ENCODE assay signal across 8 mouse cellular contexts in genomic region chr4:40268204-40268813, GRCm38 (mm10). TPM values are rescaled to one million over a fixed set of nuclear protein-coding genes. Genes with fewer than 3 reads are reported as not detected.
DNase-seq lines count a peak whose midpoint lies in the region; ATAC-seq lines count a peak whose summit lies in the region.

No protein-coding gene starts in this region.

- H3K27me3 ChIP-seq in intestine, embryonic 14.5 days (replicated peaks; ENCODE audit: control insufficient read depth, insufficient read depth, low read length): no peaks in the 10 kb centered on the region

- intact Hi-C loops in gastrocnemius, postnatal 14 days (cut with DNase I; ENCODE audit: low total_unique reads): no loop called here
- intact Hi-C loops in left cerebral cortex, postnatal 14 days (cut with DNase I): loop anchor here (2.0 to 5.0 kb wide), 2 partner anchors 86 to 126 kb away; partner anchors contain the start of gene Aco1

- H3K27ac ChIP-seq in intestine, embryonic 14.5 days (ENCODE audit: low read depth): peak overlapping the region; percentile 98

- H3K9ac ChIP-seq in intestine, embryonic 14.5 days (ENCODE audit: low read length): peak overlapping the region; percentile 95

- peak; percentile 76 for ATAC-seq in intestine, embryonic 14.5 days (replicated peaks; ENCODE audit: low FRiP score, low TSS enrichment, low read depth)

- H3K4me3 ChIP-seq in intestine, embryonic 14.5 days (ENCODE audit: low read depth, low read length): peak overlapping the region; percentile 94

- no peaks in the 10 kb centered on the region for H3K9me3 ChIP-seq in intestine, embryonic 14.5 days (ENCODE audit: control insufficient read depth, low read length)

- H3K36me3 ChIP-seq in intestine, embryonic 14.5 days (ENCODE audit: control insufficient read depth, insufficient read depth, low read length): peaks cover 38% of the 10 kb centered on the region

- DNase-seq in adipocyte (ENCODE audit: low spot score): peak; percentile 88
- peak; percentile 93 for DNase-seq in embryo, embryonic 10 days (ENCODE audit: low spot score)
- peak; percentile 91 for DNase-seq in gastrocnemius, postnatal 14 days
- DNase-seq in intestine, embryonic 14.5 days (ENCODE audit: low spot score): peak; percentile 97
- DNase-seq in left cerebral cortex, postnatal 14 days (ENCODE audit: low spot score in 2 of 2): peak; percentile 90 to 91
- peak; percentile 96 for DNase-seq in mesoderm, embryonic 11.5 days (ENCODE audit: low read depth, low spot score)
- DNase-seq in right cerebral cortex, postnatal 36 days (ENCODE audit: low spot score in 2 of 2): peak; percentile 87 to 89
- peak; percentile 95 for DNase-seq in yolk sac, embryonic 10.5 days (ENCODE audit: low spot score)

- H3K4me1 ChIP-seq in intestine, embryonic 14.5 days (replicated peaks; ENCODE audit: control insufficient read depth, insufficient read depth, low read length): peaks cover 19% of the 10 kb centered on the region

- under 1% methylated on average over 43 of the region's 50 CpGs for WGBS in intestine, embryonic 14.5 days

- peak overlapping the region; percentile 81 for H3K4me2 ChIP-seq in intestine, embryonic 14.5 days (ENCODE audit: low read length)

RNA-seq across cellular contexts. Expression of gene Smim27, which starts 1.1 kb away (rescaled TPM):
- 10 to 100 TPM; 38.9 to 45.9 TPM for total RNA-seq in gastrocnemius, postnatal 14 days (2021)
- 36.1 and 43.5 TPM in 2 replicates for polyA plus RNA-seq in intestine, embryonic 14.5 days (2014; fragmentation: Nextera tagmentation; extraction: Ambion mirVana)
- 10 to 100 TPM; 10.5 to 11.6 TPM for total RNA-seq in left cerebral cortex, postnatal 14 days (2021)

RNA-seq across cellular contexts. Expression of gene Topors, which starts 1.3 kb away (rescaled TPM):
- 10 to 100 TPM in 1 of 2 experiments, 1 to 10 TPM in 1; 9.0 to 10.7 TPM for total RNA-seq in gastrocnemius, postnatal 14 days (2021)
- polyA plus RNA-seq in intestine, embryonic 14.5 days (2014; fragmentation: Nextera tagmentation; extraction: Ambion mirVana): 40.6 and 43.3 TPM in 2 replicates
- total RNA-seq in left cerebral cortex, postnatal 14 days (2021): 10 to 100 TPM; 16.6 to 18.5 TPM

RNA-seq across cellular contexts. Expression of gene Ndufb6, which starts 10.9 kb away (rescaled TPM):
- total RNA-seq in gastrocnemius, postnatal 14 days (2021): 100 to 1,000 TPM; 230 to 264 TPM
- 326 and 341 TPM in 2 replicates for polyA plus RNA-seq in intestine, embryonic 14.5 days (2014; fragmentation: Nextera tagmentation; extraction: Ambion mirVana)
- 100 to 1,000 TPM; 207 to 219 TPM for total RNA-seq in left cerebral cortex, postnatal 14 days (2021)

RNA-seq across cellular contexts. Expression of gene Ddx58, which starts 28.7 kb away (rescaled TPM):
- total RNA-seq in gastrocnemius, postnatal 14 days (2021): 1 to 10 TPM; 3.2 to 4.2 TPM
- 6.4 and 8.2 TPM in 2 replicates for polyA plus RNA-seq in intestine, embryonic 14.5 days (2014; fragmentation: Nextera tagmentation; extraction: Ambion mirVana)
- 1 to 10 TPM; 3.1 to 5.1 TPM for total RNA-seq in left cerebral cortex, postnatal 14 days (2021)

Comparison
In these comparisons a context has a peak if more than half of its experiments do, and no peak if none do; other contexts are left out.
1. Peak in every context shown above with its lines: DNase-seq, ATAC-seq, H3K4me3 ChIP-seq and H3K27ac ChIP-seq.